Mouse (Mus musculus) G1E (cell line): ENCODE data around the gene Eif2a.

Experiments used
- CTCF ChIP-seq: IDR thresholded peaks from 2 replicates; pipeline ENCODE4 v1.5.1; 2012; ENCODE audit warnings: low read depth, low read length, inconsistent platforms, mixed read lengths
- TAL1 ChIP-seq: conservative IDR thresholded peaks from 2 replicates; pipeline ENCODE4 v1.6.1; 2012; ENCODE audit warnings: low read depth, low read length, inconsistent platforms, mixed read lengths

- TF ChIP-seq CTCF, result no peak
- TF ChIP-seq TAL1, result no peak
These were observed 50.8 kb downstream of the Eif2a start, which contains the start of gene Selenot for GRCm38 (mm10) chr3:58576137-58577066.
